Mouse (Mus musculus): ENCODE measurements at regions not wholly inside any gene's neighbourhood (a gene's known extent, or its start where the extent isn't known, plus 50 kb on each side); places are given as distances from the start of the nearest gene placed in this dataset.

DNA sequence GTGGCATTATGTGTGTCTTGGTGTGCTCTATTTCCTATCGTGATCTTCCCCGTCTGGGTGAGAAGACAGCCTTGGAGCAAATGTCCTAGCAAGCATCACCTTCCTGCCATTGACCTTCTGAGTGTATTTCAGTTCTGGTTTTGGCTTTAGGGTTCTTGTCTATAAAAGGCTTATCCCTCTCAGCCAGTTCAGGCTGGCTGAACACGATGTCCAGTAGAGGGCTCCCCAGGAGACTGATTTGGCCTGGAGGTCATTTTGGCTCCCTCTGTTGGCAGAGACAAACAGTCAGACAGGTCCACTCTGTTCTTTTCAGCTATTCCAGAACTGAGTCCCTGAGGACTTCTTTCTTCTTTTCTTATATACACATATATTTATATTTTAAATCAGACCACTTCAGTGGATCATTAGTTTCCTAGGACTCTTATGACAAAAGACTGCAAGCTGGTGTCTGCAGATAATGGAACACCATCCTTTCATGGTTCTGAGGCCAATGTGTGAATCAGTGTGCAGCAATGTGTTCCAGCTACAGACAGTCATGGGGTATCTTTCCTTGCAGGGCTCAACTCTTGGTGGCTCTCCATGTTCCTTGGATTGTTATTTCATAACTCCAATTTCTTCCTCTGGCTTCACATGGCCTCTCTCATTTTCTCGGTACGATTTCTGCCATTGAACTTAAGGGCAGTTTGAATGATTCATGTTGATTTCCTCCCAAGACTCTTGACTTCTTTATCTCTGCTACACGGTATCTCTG, 226.9 kb upstream of the Usp25 start:
- H3K4me3 ChIP-seq (replicated peaks; ENCODE audit: low read length): no peak overlapping the region
- no peaks in the 10 kb centered on the region for H3K36me3 ChIP-seq (ENCODE audit: control insufficient read depth, insufficient read depth, low read length)
- no peak for ATAC-seq (ENCODE audit: insufficient read depth, low FRiP score)
- H3K9ac ChIP-seq (ENCODE audit: low read length): no peak overlapping the region
- no peak overlapping the region for H3K27ac ChIP-seq (ENCODE audit: low read length)
- H3K4me1 ChIP-seq (ENCODE audit: control insufficient read depth, insufficient read depth, low read length): no peaks in the 10 kb centered on the region
- no peak overlapping the region for H3K4me2 ChIP-seq (ENCODE audit: low read depth, low read length)
- H3K9me3 ChIP-seq (replicated peaks; ENCODE audit: control insufficient read depth, low read length): no peaks in the 10 kb centered on the region
- H3K27me3 ChIP-seq (ENCODE audit: control insufficient read depth, insufficient read depth, low read length): no peaks in the 10 kb centered on the region
- WGBS: 72% methylated on average over 6 of the region's 6 CpGs

DNA sequence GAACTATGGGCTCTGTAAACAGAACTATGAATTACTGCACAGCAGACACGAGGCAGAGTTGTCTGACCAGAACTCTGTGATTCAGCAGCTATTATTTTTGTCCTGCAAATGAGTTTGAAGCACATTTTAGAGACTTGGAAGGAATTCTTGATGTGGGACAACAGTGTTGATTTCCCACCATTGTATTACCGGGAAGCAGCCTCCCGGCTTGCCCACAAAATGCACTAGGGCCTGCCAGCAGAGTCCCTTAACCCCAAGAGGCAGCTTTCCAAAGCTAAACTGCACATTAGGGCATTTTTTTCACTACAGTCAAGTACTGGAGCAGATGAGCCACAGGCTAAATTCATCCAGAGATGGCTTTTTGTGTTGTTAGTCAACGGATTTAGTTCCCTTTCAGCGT, 230.8 kb upstream of the Usp25 start:
- ATAC-seq (ENCODE audit: insufficient read depth, low FRiP score): no peak

DNA sequence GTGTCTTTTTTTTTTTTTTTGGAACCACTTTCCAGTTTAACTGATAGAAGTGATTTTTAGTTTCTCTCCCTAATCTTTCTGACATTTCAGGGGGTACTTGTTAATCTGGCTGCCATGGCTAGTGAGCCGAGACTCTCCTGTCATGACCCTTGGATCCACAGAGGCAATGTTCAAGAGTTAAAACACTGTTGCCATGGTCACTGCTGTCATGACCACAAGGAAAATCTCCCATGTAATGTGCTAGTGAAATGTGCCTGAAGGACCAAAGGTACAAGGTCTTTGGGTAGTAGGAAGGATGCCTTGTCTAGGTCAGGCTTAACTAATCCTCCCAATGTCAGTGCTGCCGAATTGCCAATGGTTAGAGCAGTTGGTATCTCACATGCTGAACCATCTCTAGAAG, 237.7 kb upstream of the Usp25 start:
- no peaks in the 10 kb centered on the region for H3K27me3 ChIP-seq (ENCODE audit: control insufficient read depth, insufficient read depth, low read length)
- H3K9me3 ChIP-seq (replicated peaks; ENCODE audit: control insufficient read depth, low read length): no peaks in the 10 kb centered on the region
- no peak for ATAC-seq (ENCODE audit: insufficient read depth, low FRiP score)
- no peak overlapping the region for H3K4me2 ChIP-seq (ENCODE audit: low read depth, low read length)
- H3K4me3 ChIP-seq (replicated peaks; ENCODE audit: low read length): no peak overlapping the region
- 60% methylated on average over 2 of the region's 2 CpGs for WGBS
- H3K27ac ChIP-seq (ENCODE audit: low read length): no peak overlapping the region
- H3K9ac ChIP-seq (ENCODE audit: low read length): no peak overlapping the region
- H3K36me3 ChIP-seq (ENCODE audit: control insufficient read depth, insufficient read depth, low read length): no peaks in the 10 kb centered on the region
- no peaks in the 10 kb centered on the region for H3K4me1 ChIP-seq (ENCODE audit: control insufficient read depth, insufficient read depth, low read length)

More for the DNA sequence above, 230.8 kb upstream of the Usp25 start:
- no peak overlapping the region for H3K9ac ChIP-seq (ENCODE audit: low read length)
- no peaks in the 10 kb centered on the region for H3K4me1 ChIP-seq (ENCODE audit: control insufficient read depth, insufficient read depth, low read length)
- no peak overlapping the region for H3K4me2 ChIP-seq (ENCODE audit: low read depth, low read length)
- WGBS: 64% methylated on average over 5 of the region's 5 CpGs
- H3K4me3 ChIP-seq (replicated peaks; ENCODE audit: low read length): no peak overlapping the region
- no peaks in the 10 kb centered on the region for H3K9me3 ChIP-seq (replicated peaks; ENCODE audit: control insufficient read depth, low read length)
- H3K36me3 ChIP-seq (ENCODE audit: control insufficient read depth, insufficient read depth, low read length): no peaks in the 10 kb centered on the region
- H3K27me3 ChIP-seq (ENCODE audit: control insufficient read depth, insufficient read depth, low read length): no peaks in the 10 kb centered on the region
- H3K27ac ChIP-seq (ENCODE audit: low read length): no peak overlapping the region

DNA sequence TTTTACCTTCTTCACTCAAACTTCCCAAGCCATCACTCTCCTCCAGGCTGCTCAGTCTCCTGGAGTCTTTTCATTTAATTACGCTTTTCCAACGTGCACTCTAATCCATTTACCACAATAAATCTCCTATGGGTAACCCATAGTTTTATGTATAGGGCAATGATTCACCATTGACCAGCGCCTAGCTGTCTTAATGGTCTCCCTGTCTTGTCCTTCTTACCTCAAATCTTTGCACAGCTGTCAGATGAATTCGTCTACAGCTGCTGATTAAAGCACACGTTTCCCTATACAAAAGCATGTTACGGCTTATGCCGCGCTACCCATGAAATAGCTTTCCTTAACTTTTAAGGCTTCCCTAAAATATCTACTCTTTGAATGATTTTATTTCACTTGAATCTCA, 239.5 kb upstream of the Usp25 start:
- 64% methylated on average over 8 of the region's 8 CpGs for WGBS
- H3K9ac ChIP-seq (ENCODE audit: low read length): no peak overlapping the region
- no peaks in the 10 kb centered on the region for H3K4me1 ChIP-seq (ENCODE audit: control insufficient read depth, insufficient read depth, low read length)
- no peak overlapping the region for H3K27ac ChIP-seq (ENCODE audit: low read length)
- no peak overlapping the region for H3K4me3 ChIP-seq (replicated peaks; ENCODE audit: low read length)
- no peaks in the 10 kb centered on the region for H3K36me3 ChIP-seq (ENCODE audit: control insufficient read depth, insufficient read depth, low read length)
- no peak overlapping the region for H3K4me2 ChIP-seq (ENCODE audit: low read depth, low read length)
- no peaks in the 10 kb centered on the region for H3K27me3 ChIP-seq (ENCODE audit: control insufficient read depth, insufficient read depth, low read length)
- ATAC-seq (ENCODE audit: insufficient read depth, low FRiP score): no peak
- H3K9me3 ChIP-seq (replicated peaks; ENCODE audit: control insufficient read depth, low read length): no peaks in the 10 kb centered on the region

DNA sequence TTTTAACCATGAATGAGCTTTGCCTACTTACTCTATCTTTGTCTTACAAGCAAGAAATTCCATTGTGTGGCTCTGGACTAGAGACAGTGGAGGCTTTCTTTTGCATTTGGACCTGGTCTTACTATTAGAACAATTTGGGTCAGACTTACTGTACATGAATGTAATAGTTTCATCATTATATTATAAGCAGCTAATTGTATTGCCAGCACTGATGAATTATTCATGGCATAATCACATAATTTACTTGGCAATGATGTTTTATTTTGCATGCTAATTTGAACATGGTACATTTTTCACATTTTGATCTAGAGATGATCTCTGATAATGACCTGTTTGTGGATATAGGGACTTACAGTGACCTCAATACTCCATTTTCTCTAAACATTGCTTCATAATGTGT, 240.0 kb upstream of the Usp25 start:
- H3K4me3 ChIP-seq (replicated peaks; ENCODE audit: low read length): no peak overlapping the region
- no peak overlapping the region for H3K4me2 ChIP-seq (ENCODE audit: low read depth, low read length)
- no peaks in the 10 kb centered on the region for H3K4me1 ChIP-seq (ENCODE audit: control insufficient read depth, insufficient read depth, low read length)

DNA sequence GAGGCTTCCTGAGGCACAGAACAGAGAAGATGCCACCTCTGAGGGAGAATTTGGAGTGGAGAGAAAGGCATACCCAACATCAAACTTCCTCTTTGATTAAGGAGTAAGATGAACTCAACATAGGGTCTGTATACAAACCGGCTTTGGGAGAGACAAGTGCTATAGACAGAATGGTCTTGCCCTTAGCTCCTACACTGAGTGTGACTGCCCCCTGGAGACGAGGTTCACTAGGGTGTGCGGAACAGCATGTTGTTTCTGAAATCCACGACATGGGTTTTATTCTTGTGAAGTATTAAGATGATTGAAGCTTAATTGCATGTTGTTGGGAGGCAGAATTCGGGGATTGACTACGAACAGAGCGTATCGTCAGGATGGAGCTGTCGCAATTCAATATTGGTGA, 244.9 kb upstream of the Usp25 start:
- H3K27me3 ChIP-seq (ENCODE audit: control insufficient read depth, insufficient read depth, low read length): no peaks in the 10 kb centered on the region
- H3K36me3 ChIP-seq (ENCODE audit: control insufficient read depth, insufficient read depth, low read length): no peaks in the 10 kb centered on the region
- no peak overlapping the region for H3K27ac ChIP-seq (ENCODE audit: low read length)
- H3K4me1 ChIP-seq (ENCODE audit: control insufficient read depth, insufficient read depth, low read length): no peaks in the 10 kb centered on the region
- WGBS: 79% methylated on average over 9 of the region's 9 CpGs
- no peak for ATAC-seq (ENCODE audit: insufficient read depth, low FRiP score)
- no peak overlapping the region for H3K9ac ChIP-seq (ENCODE audit: low read length)
- no peak overlapping the region for H3K4me2 ChIP-seq (ENCODE audit: low read depth, low read length)
- H3K4me3 ChIP-seq (replicated peaks; ENCODE audit: low read length): no peak overlapping the region
- H3K9me3 ChIP-seq (replicated peaks; ENCODE audit: control insufficient read depth, low read length): no peaks in the 10 kb centered on the region

More for the DNA sequence above, 240.0 kb upstream of the Usp25 start:
- Histone ChIP-seq H3K27ac (ENCODE audit: low read length) (no peak overlapping the region), H3K27me3 (ENCODE audit: control insufficient read depth, insufficient read depth, low read length) (no peaks in the 10 kb centered on the region), H3K36me3 (ENCODE audit: control insufficient read depth, insufficient read depth, low read length) (no peaks in the 10 kb centered on the region), H3K9ac (ENCODE audit: low read length) (no peak overlapping the region), H3K9me3 (replicated peaks; ENCODE audit: control insufficient read depth, low read length) (no peaks in the 10 kb centered on the region)
- ATAC-seq (ENCODE audit: insufficient read depth, low FRiP score): no peak

DNA sequence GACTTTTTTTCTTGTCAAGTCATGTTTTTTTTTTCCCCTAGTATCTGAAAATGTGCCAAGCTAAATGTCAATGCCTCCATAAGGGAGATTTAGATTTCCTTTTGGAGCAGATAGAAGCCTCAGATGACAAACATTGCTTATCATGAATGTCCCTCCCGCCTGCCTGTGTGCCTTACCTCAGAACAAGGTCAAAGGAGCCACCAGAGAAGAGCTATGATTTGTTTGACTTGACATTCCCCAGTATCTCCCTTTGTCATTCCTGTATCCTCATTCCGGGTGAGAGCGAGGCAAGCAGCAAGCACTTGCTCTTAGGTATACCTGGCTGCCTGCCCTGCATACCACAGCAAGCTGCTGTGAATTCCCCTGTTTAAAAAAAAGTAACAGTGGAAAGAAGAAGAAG, 246.9 kb upstream of the Usp25 start:
- H3K4me1 ChIP-seq (ENCODE audit: control insufficient read depth, insufficient read depth, low read length): no peaks in the 10 kb centered on the region
- no peak overlapping the region for H3K4me3 ChIP-seq (replicated peaks; ENCODE audit: low read length)
- H3K27ac ChIP-seq (ENCODE audit: low read length): no peak overlapping the region
- no peak for ATAC-seq (ENCODE audit: insufficient read depth, low FRiP score)
- WGBS: 50% methylated on average over 3 of the region's 3 CpGs
- no peaks in the 10 kb centered on the region for H3K36me3 ChIP-seq (ENCODE audit: control insufficient read depth, insufficient read depth, low read length)
- no peak overlapping the region for H3K9ac ChIP-seq (ENCODE audit: low read length)
- no peaks in the 10 kb centered on the region for H3K9me3 ChIP-seq (replicated peaks; ENCODE audit: control insufficient read depth, low read length)
- no peaks in the 10 kb centered on the region for H3K27me3 ChIP-seq (ENCODE audit: control insufficient read depth, insufficient read depth, low read length)
- H3K4me2 ChIP-seq (ENCODE audit: low read depth, low read length): no peak overlapping the region

DNA sequence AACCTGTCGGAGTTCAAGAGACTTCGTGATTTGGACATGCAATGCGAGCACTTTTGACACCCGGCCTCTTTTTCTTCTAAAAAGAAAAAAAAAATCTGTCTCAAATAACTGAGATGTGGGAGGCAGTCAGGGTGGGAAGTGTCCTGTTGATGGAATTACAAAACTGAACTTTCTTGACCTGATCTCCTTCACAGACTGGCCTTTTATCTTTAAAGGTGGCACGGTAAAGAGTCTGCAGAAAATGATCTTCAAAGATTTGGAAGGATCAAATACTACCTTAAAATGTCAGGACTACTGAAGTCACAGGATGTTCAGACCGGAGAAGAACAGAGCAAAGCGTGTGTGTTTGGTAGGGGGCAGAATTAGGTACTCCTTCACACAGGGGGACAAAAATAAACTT, 248.0 kb upstream of the Usp25 start:
- Histone ChIP-seq H3K27ac (ENCODE audit: low read length) (no peak overlapping the region), H3K4me2 (ENCODE audit: low read depth, low read length) (no peak overlapping the region), H3K9me3 (replicated peaks; ENCODE audit: control insufficient read depth, low read length) (no peaks in the 10 kb centered on the region), H3K27me3 (ENCODE audit: control insufficient read depth, insufficient read depth, low read length) (no peaks in the 10 kb centered on the region), H3K36me3 (ENCODE audit: control insufficient read depth, insufficient read depth, low read length) (no peaks in the 10 kb centered on the region), H3K4me3 (replicated peaks; ENCODE audit: low read length) (no peak overlapping the region), H3K9ac (ENCODE audit: low read length) (no peak overlapping the region), H3K4me1 (ENCODE audit: control insufficient read depth, insufficient read depth, low read length) (no peaks in the 10 kb centered on the region)
- no peak for ATAC-seq (ENCODE audit: insufficient read depth, low FRiP score)
- 29% methylated on average over 7 of the region's 7 CpGs for WGBS

DNA sequence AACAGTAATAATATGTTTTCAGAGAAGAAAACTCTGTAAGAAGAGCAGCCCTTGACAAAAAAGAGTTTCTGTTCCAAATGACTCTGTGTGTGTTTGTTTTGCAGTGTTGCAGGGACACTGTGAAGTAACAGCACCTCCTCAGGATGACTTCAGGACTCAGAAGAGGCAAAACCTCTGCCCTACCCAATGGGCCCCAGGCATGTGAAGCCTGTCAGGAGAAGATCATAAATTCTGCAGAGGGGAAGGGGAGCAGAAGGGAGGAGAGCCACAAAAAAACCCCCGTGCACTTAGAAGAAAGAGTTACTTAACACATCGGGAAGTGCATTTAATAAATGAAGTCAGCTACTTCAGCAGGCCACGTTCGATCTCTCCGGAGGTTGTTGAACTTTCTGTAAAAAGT, 248.5 kb upstream of the Usp25 start:
- WGBS: 28% methylated on average over 5 of the region's 5 CpGs

More for the DNA sequence above, 248.5 kb upstream of the Usp25 start:
- H3K4me1 ChIP-seq (ENCODE audit: control insufficient read depth, insufficient read depth, low read length): no peaks in the 10 kb centered on the region
- no peaks in the 10 kb centered on the region for H3K36me3 ChIP-seq (ENCODE audit: control insufficient read depth, insufficient read depth, low read length)
- H3K27ac ChIP-seq (ENCODE audit: low read length): no peak overlapping the region
- H3K9ac ChIP-seq (ENCODE audit: low read length): no peak overlapping the region
- no peaks in the 10 kb centered on the region for H3K9me3 ChIP-seq (replicated peaks; ENCODE audit: control insufficient read depth, low read length)
- no peak overlapping the region for H3K4me2 ChIP-seq (ENCODE audit: low read depth, low read length)
- no peaks in the 10 kb centered on the region for H3K27me3 ChIP-seq (ENCODE audit: control insufficient read depth, insufficient read depth, low read length)
- ATAC-seq (ENCODE audit: insufficient read depth, low FRiP score): no peak
- H3K4me3 ChIP-seq (replicated peaks; ENCODE audit: low read length): no peak overlapping the region
